Mouse (Mus musculus): Measurements from ENCODE around the gene Btrc.

The Btrc gene

GRCm38 (mm10) chr19:45574941-45575631 lies 211.6 kb downstream of the Btrc start:
- DNase-seq (ENCODE audit: low spot score) = peak; percentile 46

- no peak for DNase-seq (ENCODE audit: low spot score)
Measured at GRCm38 (mm10) chr19:45575632-45576001, 212.1 kb downstream of the Btrc start.

DNA sequence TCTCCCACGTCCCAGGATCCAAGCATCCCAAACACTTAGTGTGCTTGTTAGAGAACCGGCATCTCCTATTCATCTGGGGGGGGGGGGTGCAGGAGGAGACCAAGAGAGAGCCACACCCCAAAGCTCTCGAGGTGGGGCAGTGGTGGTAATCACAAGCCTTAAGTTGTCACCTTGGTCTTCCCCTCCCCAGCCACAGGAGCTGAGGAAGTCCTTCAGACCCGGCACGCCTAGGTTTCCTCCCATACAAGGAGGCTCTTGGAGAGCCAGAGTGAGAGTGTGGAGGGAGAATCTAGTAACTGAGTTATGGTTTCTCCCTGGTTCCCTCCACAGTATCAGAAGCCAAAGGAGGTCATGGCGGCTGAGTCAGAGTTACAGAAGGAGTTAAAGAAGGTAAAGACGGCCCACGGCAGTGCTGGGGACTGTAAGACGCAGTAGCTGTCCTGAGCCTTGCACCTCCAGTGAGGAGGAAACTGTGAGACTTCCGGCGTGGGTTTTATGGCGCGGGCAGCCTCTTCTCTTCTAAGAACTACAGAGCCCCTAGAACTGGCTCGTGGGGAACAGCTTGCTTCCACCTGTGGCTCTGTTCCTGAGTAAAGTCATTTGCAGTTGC lies 213.7 kb downstream of the Btrc start:
- DNase-seq (ENCODE audit: low spot score) = no peak

GRCm38 (mm10) chr19:45578976-45579375 lies 215.4 kb downstream of the Btrc start:
- DNase-seq (ENCODE audit: low spot score) = no peak

DNA sequence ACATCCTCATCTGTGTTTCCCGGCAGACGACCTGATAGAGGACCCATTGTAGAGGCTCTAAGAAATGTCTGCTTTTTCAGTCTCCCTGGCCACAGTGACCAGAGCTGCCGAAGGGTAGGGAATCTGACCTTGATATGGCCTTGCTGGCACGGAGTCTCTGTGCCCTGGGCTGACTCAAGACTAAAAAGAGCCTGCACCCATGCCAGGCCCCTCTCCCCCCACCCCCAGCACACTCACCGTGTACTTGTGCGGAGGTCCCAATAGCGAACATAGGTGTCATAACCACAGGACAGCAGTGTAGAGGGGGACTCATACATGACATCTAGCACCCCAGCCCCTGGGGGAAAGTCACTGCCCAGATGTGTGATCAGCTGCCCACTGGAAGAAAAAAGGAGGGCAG lies 215.9 kb downstream of the Btrc start:
- no peak for DNase-seq (ENCODE audit: low spot score)

Data from testis, postnatal 10 days (tissue).